Mouse (Mus musculus): Measurements from ENCODE around the gene Fam229b. TPM values are rescaled to one million over a fixed set of nuclear protein-coding genes. Genes with fewer than 3 reads are reported as not detected.

The Fam229b gene
- 31.4 and 34.3 TPM in 2 replicates for polyA plus RNA-seq (2015; fragmentation: Nextera tagmentation; extraction: Ambion mirVana)

- 4% methylated on average over 47 of the region's 47 CpGs for WGBS
- no peaks in the 10 kb centered on the region for H3K27me3 ChIP-seq (replicated peaks)
- peak within 1 kb of the TSS; percentile 80 for H3K4me3 ChIP-seq
- peak within 1 kb of the TSS; percentile 56 for H3K9ac ChIP-seq
- H3K9me3 ChIP-seq, result no peaks in the 10 kb centered on the region
- peaks cover under 1% of the 10 kb centered on the region; the same call in 1 of the 2 replicates for H3K36me3 ChIP-seq (replicated peaks)
- H3K4me2 ChIP-seq, result peak within 1 kb of the TSS; percentile 93
- peak within 1 kb of the TSS; percentile 80 for H3K27ac ChIP-seq
- H3K4me1 ChIP-seq, result peaks cover 13% of the 10 kb centered on the region
- ATAC-seq (replicated peaks), result peak; percentile 94
These were observed at the start of gene Fam229b, which contains the start of gene Tube1 for GRCm38 (mm10) chr10:39133462-39134310. Fam229b (minus strand) TSS chr10:39133914. Tube1 (plus strand) TSS chr10:39133976.

- Histone ChIP-seq H3K36me3 (replicated peaks) (no peaks in the 10 kb centered on the region), H3K4me2 (no peak overlapping the region), H3K4me3 (no peak overlapping the region), H3K9ac (no peak overlapping the region), H3K9me3 (no peaks in the 10 kb centered on the region), H3K27ac (no peak overlapping the region), H3K4me1 (peaks cover 18% of the 10 kb centered on the region), H3K27me3 (replicated peaks) (no peaks in the 10 kb centered on the region)
- WGBS, result 88% methylated on average over 5 of the region's 5 CpGs
- no peak for ATAC-seq (replicated peaks)
These were observed 43.3 kb upstream of the Fam229b start for GRCm38 (mm10) chr10:39176981-39177380.

GRCm38 (mm10) chr10:39173077-39173476 is 39.4 kb upstream of the Fam229b start:
- Histone ChIP-seq H3K27me3 (replicated peaks) (no peaks in the 10 kb centered on the region), H3K4me2 (peak overlapping the region; percentile 72), H3K4me3 (no peak overlapping the region), H3K36me3 (replicated peaks) (no peaks in the 10 kb centered on the region), H3K4me1 (peaks cover 29% of the 10 kb centered on the region), H3K9ac (no peak overlapping the region), H3K9me3 (no peaks in the 10 kb centered on the region), H3K27ac (peak overlapping the region; percentile 97)
- WGBS, result 37% methylated on average over 13 of the region's 13 CpGs
- ATAC-seq (replicated peaks), result no peak

GRCm38 (mm10) chr10:39172540-39172931 is 38.8 kb upstream of the Fam229b start:
- Histone ChIP-seq H3K9me3 (no peaks in the 10 kb centered on the region), H3K27me3 (replicated peaks) (no peaks in the 10 kb centered on the region), H3K4me3 (peak overlapping the region; percentile 43; the same call in 1 of the 2 replicates), H3K4me1 (peaks cover 29% of the 10 kb centered on the region), H3K27ac (peak overlapping the region; percentile 97), H3K36me3 (replicated peaks) (no peaks in the 10 kb centered on the region), H3K9ac (peak overlapping the region; percentile 20; the same call in 1 of the 2 replicates), H3K4me2 (peak overlapping the region; percentile 72)
- WGBS, result 70% methylated on average over 6 of the region's 6 CpGs
- no peak for ATAC-seq (replicated peaks)

GRCm38 (mm10) chr10:39171603-39172539 is 38.2 kb upstream of the Fam229b start:
- no peaks in the 10 kb centered on the region for H3K27me3 ChIP-seq (replicated peaks)
- H3K9ac ChIP-seq, result peak overlapping the region; percentile 63
- peak; percentile 89 for ATAC-seq (replicated peaks)
- H3K4me1 ChIP-seq, result peaks cover 31% of the 10 kb centered on the region
- peak overlapping the region; percentile 43 for H3K4me3 ChIP-seq
- no peaks in the 10 kb centered on the region for H3K9me3 ChIP-seq
- peak overlapping the region; percentile 97 for H3K27ac ChIP-seq
- WGBS, result 5% methylated on average over 26 of the region's 26 CpGs
- peak overlapping the region; percentile 72 for H3K4me2 ChIP-seq
- H3K36me3 ChIP-seq (replicated peaks), result no peaks in the 10 kb centered on the region

GRCm38 (mm10) chr10:39171134-39171533 is 37.4 kb upstream of the Fam229b start:
- Histone ChIP-seq H3K4me3 (peak overlapping the region; percentile 43), H3K9me3 (no peaks in the 10 kb centered on the region), H3K27ac (peak overlapping the region; percentile 97), H3K9ac (peak overlapping the region; percentile 63), H3K4me1 (peaks cover 38% of the 10 kb centered on the region), H3K36me3 (replicated peaks) (no peaks in the 10 kb centered on the region), H3K27me3 (replicated peaks) (no peaks in the 10 kb centered on the region), H3K4me2 (peak overlapping the region; percentile 72)
- peak; percentile 95 for ATAC-seq (replicated peaks)
- under 1% methylated on average over 19 of the region's 19 CpGs for WGBS

- Histone ChIP-seq H3K9ac (peak overlapping the region; percentile 21; the same call in 1 of the 2 replicates), H3K9me3 (no peaks in the 10 kb centered on the region), H3K4me2 (peak overlapping the region; percentile 72), H3K4me3 (peak overlapping the region; percentile 15), H3K27ac (peak overlapping the region; percentile 97), H3K36me3 (replicated peaks) (no peaks in the 10 kb centered on the region), H3K27me3 (replicated peaks) (no peaks in the 10 kb centered on the region), H3K4me1 (peaks cover 42% of the 10 kb centered on the region)
- WGBS, result 10% methylated on average over 6 of the region's 6 CpGs
- peak; percentile 9 for ATAC-seq (replicated peaks)
These were observed 37.0 kb upstream of the Fam229b start for GRCm38 (mm10) chr10:39170706-39171105.

- H3K4me3 ChIP-seq, result peak overlapping the region; percentile 18; the same call in 1 of the 2 replicates
- ATAC-seq (replicated peaks), result peak; percentile 5; the same call in 1 of the 2 replicates
- peak overlapping the region; percentile 97 for H3K27ac ChIP-seq
- no peaks in the 10 kb centered on the region for H3K9me3 ChIP-seq
- H3K4me2 ChIP-seq, result peak overlapping the region; percentile 72
- H3K4me1 ChIP-seq, result peaks cover 48% of the 10 kb centered on the region
- peak overlapping the region; percentile 24; the same call in 1 of the 2 replicates for H3K9ac ChIP-seq
- H3K36me3 ChIP-seq (replicated peaks), result no peaks in the 10 kb centered on the region
- no peaks in the 10 kb centered on the region for H3K27me3 ChIP-seq (replicated peaks)
- 3% methylated on average over 8 of the region's 8 CpGs for WGBS
These were observed 36.5 kb upstream of the Fam229b start for GRCm38 (mm10) chr10:39170181-39170580.

- ATAC-seq (replicated peaks), result 0 out of 2 replicates have a peak, but pooled peaks have one; percentile 1
- Histone ChIP-seq H3K4me1 (peaks cover 51% of the 10 kb centered on the region), H3K9me3 (no peaks in the 10 kb centered on the region), H3K27ac (peak overlapping the region; percentile 56; the same call in 1 of the 2 replicates), H3K9ac (peak overlapping the region; percentile 24; the same call in 1 of the 2 replicates), H3K4me3 (no peak overlapping the region), H3K36me3 (replicated peaks) (no peaks in the 10 kb centered on the region), H3K27me3 (replicated peaks) (no peaks in the 10 kb centered on the region), H3K4me2 (peak overlapping the region; percentile 72)
- 42% methylated on average over 9 of the region's 9 CpGs for WGBS
These were observed 35.9 kb upstream of the Fam229b start for GRCm38 (mm10) chr10:39169642-39170041.

- Histone ChIP-seq H3K27me3 (replicated peaks) (no peaks in the 10 kb centered on the region), H3K4me1 (peaks cover 43% of the 10 kb centered on the region), H3K4me3 (no peak overlapping the region), H3K27ac (no peak overlapping the region), H3K9ac (no peak overlapping the region), H3K36me3 (replicated peaks) (no peaks in the 10 kb centered on the region), H3K9me3 (no peaks in the 10 kb centered on the region), H3K4me2 (no peak overlapping the region)
- 90% methylated on average over 11 of the region's 11 CpGs for WGBS
- ATAC-seq (replicated peaks), result no peak
These were observed 33.9 kb upstream of the Fam229b start for GRCm38 (mm10) chr10:39167611-39168010.

GRCm38 (mm10) chr10:39165632-39166115 is 32.0 kb upstream of the Fam229b start:
- Histone ChIP-seq H3K9me3 (no peaks in the 10 kb centered on the region), H3K27me3 (replicated peaks) (no peaks in the 10 kb centered on the region), H3K4me3 (peak overlapping the region; percentile 40), H3K9ac (peak overlapping the region; percentile 39; the same call in 1 of the 2 replicates), H3K36me3 (replicated peaks) (no peaks in the 10 kb centered on the region), H3K4me2 (peak overlapping the region; percentile 44), H3K4me1 (peaks cover 33% of the 10 kb centered on the region), H3K27ac (peak overlapping the region; percentile 88)
- WGBS, result 7% methylated on average over 11 of the region's 11 CpGs
- ATAC-seq (replicated peaks), result peak; percentile 56

Data from midbrain, embryonic 15.5 days (tissue).